Mouse (Mus musculus): Measurements from ENCODE around the gene Creld2. TPM values are rescaled to one million over a fixed set of nuclear protein-coding genes. Genes with fewer than 3 reads are reported as not detected.

The Creld2 gene
- 51.9 and 55.9 TPM in 2 replicates for polyA plus RNA-seq (2012; rRNA removed)

GRCm38 (mm10) chr15:88819026-88819905 lies at the start of gene Creld2, which contains the start of gene Alg12:
TSS of gene Creld2 (plus strand) at chr15:88819646.
TSS of gene Alg12 (minus strand) at chr15:88819318.

GRCm38 (mm10) chr15:88861772-88862622 lies 42.6 kb downstream of the Creld2 start, which contains the start of gene Pim3:
TSS of gene Pim3 (plus strand) at chr15:88862186.

Other genes starting within 250 kb of the Creld2 start
- not detected in 2 replicates for gene Zdhhc25, start 219.3 kb upstream of the Creld2 start, polyA plus RNA-seq (2012; rRNA removed)
- gene Brd1, start 85.4 kb upstream of the Creld2 start, polyA plus RNA-seq (2012; rRNA removed), result 22.4 and 22.7 TPM in 2 replicates
- 11.4 and 13.0 TPM in 2 replicates for gene Zbed4, start 68.0 kb upstream of the Creld2 start, polyA plus RNA-seq (2012; rRNA removed)
- gene Alg12, start 328 bp upstream of the Creld2 start, polyA plus RNA-seq (2012; rRNA removed), result 12.8 and 13.2 TPM in 2 replicates
- 14.1 and 15.1 TPM in 2 replicates for gene Pim3, start 42.5 kb downstream of the Creld2 start, polyA plus RNA-seq (2012; rRNA removed)
- 0.54 and 0.68 TPM in 2 replicates for gene Ttll8, start 134.8 kb downstream of the Creld2 start, polyA plus RNA-seq (2012; rRNA removed)
- gene Mlc1, start 159.4 kb downstream of the Creld2 start, polyA plus RNA-seq (2012; rRNA removed), result 37.5 and 41.8 TPM in 2 replicates
- gene Mov10l1, start 163.3 kb downstream of the Creld2 start, polyA plus RNA-seq (2012; rRNA removed), result 0.03 TPM in 1 of 2 replicates, not detected in the other
- gene Panx2, start 240.1 kb downstream of the Creld2 start, polyA plus RNA-seq (2012; rRNA removed), result 25.8 and 31.2 TPM in 2 replicates

All from central nervous system, embryonic 18 days (tissue).